Mouse (Mus musculus): ENCODE measurements around the gene Rab3a.

DNA sequence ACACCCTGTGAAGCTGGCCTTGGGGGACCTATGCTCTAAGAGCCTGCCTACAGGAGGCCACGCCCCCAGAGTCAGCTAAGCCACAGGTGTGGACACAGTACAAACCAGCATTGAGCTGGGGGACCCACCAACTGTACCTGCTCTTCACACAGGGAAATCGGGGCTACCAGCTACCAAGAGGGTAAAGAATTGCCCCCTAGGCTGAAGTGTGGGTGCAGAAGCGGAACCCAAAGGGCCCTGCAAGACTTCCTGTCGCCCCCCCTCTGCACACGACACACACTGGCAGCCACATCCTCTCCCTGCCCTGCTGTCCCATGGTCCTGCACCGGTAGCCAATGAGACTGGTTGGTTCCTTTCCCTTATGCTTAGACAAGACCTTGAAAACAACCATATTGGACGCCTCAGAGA is 36.8 kb downstream of the Rab3a start:
- no peak for TF ChIP-seq CTCF (IDR thresholded peaks at IDR 0.05; ENCODE audit: low read depth, low read length)
- TF ChIP-seq GATA1 (IDR thresholded peaks at IDR 0.05; ENCODE audit: borderline replicate concordance, low read length): no peak
